Mouse (Mus musculus): Measurements from ENCODE around the gene Ociad1. TPM values are rescaled to one million over a fixed set of nuclear protein-coding genes. Genes with fewer than 3 reads are reported as not detected.

Ociad1 gene
- polyA plus RNA-seq, 1 experiment from 2014 or later = 115 TPM

GRCm38 (mm10) chr5:73257723-73258122 is 34.9 kb upstream of the Ociad1 start:
- H3K4me2 ChIP-seq = peak overlapping the region; percentile 95
- ATAC-seq (ENCODE audit: insufficient read depth) = no peak
- no peaks in the 10 kb centered on the region for H3K27me3 ChIP-seq
- H3K9me3 ChIP-seq (replicated peaks) = no peaks in the 10 kb centered on the region
- peak overlapping the region; percentile 62 for H3K9ac ChIP-seq
- H3K27ac ChIP-seq (replicated peaks) = peak overlapping the region; percentile 85; the same call in 1 of the 2 replicates
- peaks cover 42% of the 10 kb centered on the region for H3K4me1 ChIP-seq (replicated peaks)
- peak overlapping the region; percentile 95 for H3K4me3 ChIP-seq (replicated peaks)
- H3K36me3 ChIP-seq (replicated peaks) = no peaks in the 10 kb centered on the region
- 27% methylated on average over 8 of the region's 8 CpGs for WGBS (ENCODE audit: insufficient replicate concordance)

GRCm38 (mm10) chr5:73264122-73264521 is 28.5 kb upstream of the Ociad1 start:
- Histone ChIP-seq H3K4me1 (replicated peaks) (no peaks in the 10 kb centered on the region), H3K4me2 (no peak overlapping the region), H3K36me3 (replicated peaks) (no peaks in the 10 kb centered on the region), H3K9ac (no peak overlapping the region), H3K4me3 (replicated peaks) (no peak overlapping the region), H3K27me3 (no peaks in the 10 kb centered on the region), H3K27ac (replicated peaks) (no peak overlapping the region), H3K9me3 (replicated peaks) (no peaks in the 10 kb centered on the region)
- 68% methylated on average over 5 of the region's 5 CpGs for WGBS (ENCODE audit: insufficient replicate concordance)
- no peak for ATAC-seq (ENCODE audit: insufficient read depth)

GRCm38 (mm10) chr5:73265460-73265859 is 27.1 kb upstream of the Ociad1 start:
- H3K27me3 ChIP-seq = no peaks in the 10 kb centered on the region
- no peak for ATAC-seq (ENCODE audit: insufficient read depth)
- H3K27ac ChIP-seq (replicated peaks) = no peak overlapping the region
- no peak overlapping the region for H3K4me3 ChIP-seq (replicated peaks)
- H3K4me1 ChIP-seq (replicated peaks) = no peaks in the 10 kb centered on the region
- no peaks in the 10 kb centered on the region for H3K36me3 ChIP-seq (replicated peaks)
- no peak overlapping the region for H3K4me2 ChIP-seq
- no peak overlapping the region for H3K9ac ChIP-seq
- H3K9me3 ChIP-seq (replicated peaks) = no peaks in the 10 kb centered on the region
- WGBS (ENCODE audit: insufficient replicate concordance) = 53% methylated on average over 5 of the region's 5 CpGs

- WGBS (ENCODE audit: insufficient replicate concordance) = 69% methylated on average over 11 of the region's 11 CpGs
- no peaks in the 10 kb centered on the region for H3K9me3 ChIP-seq (replicated peaks)
- no peaks in the 10 kb centered on the region for H3K4me1 ChIP-seq (replicated peaks)
- no peak overlapping the region for H3K4me2 ChIP-seq
- no peak overlapping the region for H3K27ac ChIP-seq (replicated peaks)
- H3K9ac ChIP-seq = no peak overlapping the region
- no peaks in the 10 kb centered on the region for H3K36me3 ChIP-seq (replicated peaks)
- no peak for ATAC-seq (ENCODE audit: insufficient read depth)
- no peaks in the 10 kb centered on the region for H3K27me3 ChIP-seq
- H3K4me3 ChIP-seq (replicated peaks) = no peak overlapping the region
Measured at GRCm38 (mm10) chr5:73268636-73269213, 23.9 kb upstream of the Ociad1 start.

GRCm38 (mm10) chr5:73270612-73271011 is 22.0 kb upstream of the Ociad1 start:
- H3K4me1 ChIP-seq (replicated peaks) = no peaks in the 10 kb centered on the region
- H3K36me3 ChIP-seq (replicated peaks) = no peaks in the 10 kb centered on the region
- no peak overlapping the region for H3K27ac ChIP-seq (replicated peaks)
- no peak overlapping the region for H3K9ac ChIP-seq
- H3K4me2 ChIP-seq = no peak overlapping the region
- WGBS (ENCODE audit: insufficient replicate concordance) = 75% methylated on average over 6 of the region's 6 CpGs
- ATAC-seq (ENCODE audit: insufficient read depth) = no peak
- H3K9me3 ChIP-seq (replicated peaks) = no peaks in the 10 kb centered on the region
- H3K27me3 ChIP-seq = 0 out of 2 replicates have a peak, but pooled peaks cover 4% of the 10 kb centered on the region
- no peak overlapping the region for H3K4me3 ChIP-seq (replicated peaks)

GRCm38 (mm10) chr5:73273171-73273570 is 19.4 kb upstream of the Ociad1 start:
- Histone ChIP-seq H3K4me1 (replicated peaks) (no peaks in the 10 kb centered on the region), H3K36me3 (replicated peaks) (no peaks in the 10 kb centered on the region), H3K9me3 (replicated peaks) (no peaks in the 10 kb centered on the region), H3K27me3 (0 out of 2 replicates have a peak, but pooled peaks cover 4% of the 10 kb centered on the region), H3K4me3 (replicated peaks) (no peak overlapping the region), H3K4me2 (no peak overlapping the region), H3K9ac (no peak overlapping the region), H3K27ac (replicated peaks) (no peak overlapping the region)
- 61% methylated on average over 4 of the region's 4 CpGs for WGBS (ENCODE audit: insufficient replicate concordance)
- no peak for ATAC-seq (ENCODE audit: insufficient read depth)

- H3K9me3 ChIP-seq (replicated peaks) = no peaks in the 10 kb centered on the region
- H3K27me3 ChIP-seq = 0 out of 2 replicates have a peak, but pooled peaks cover 4% of the 10 kb centered on the region
- no peak overlapping the region for H3K4me2 ChIP-seq
- 57% methylated on average over 2 of the region's 2 CpGs for WGBS (ENCODE audit: insufficient replicate concordance)
- no peak overlapping the region for H3K4me3 ChIP-seq (replicated peaks)
- H3K9ac ChIP-seq = no peak overlapping the region
- no peaks in the 10 kb centered on the region for H3K36me3 ChIP-seq (replicated peaks)
- H3K27ac ChIP-seq (replicated peaks) = no peak overlapping the region
- peaks cover 7% of the 10 kb centered on the region for H3K4me1 ChIP-seq (replicated peaks)
- no peak for ATAC-seq (ENCODE audit: insufficient read depth)
Measured at GRCm38 (mm10) chr5:73274941-73275340, 17.6 kb upstream of the Ociad1 start.

GRCm38 (mm10) chr5:73279190-73279589 is 13.4 kb upstream of the Ociad1 start:
- Histone ChIP-seq H3K27me3 (0 out of 2 replicates have a peak, but pooled peaks cover 4% of the 10 kb centered on the region), H3K9me3 (replicated peaks) (no peaks in the 10 kb centered on the region), H3K36me3 (replicated peaks) (no peaks in the 10 kb centered on the region), H3K27ac (replicated peaks) (no peak overlapping the region), H3K4me2 (no peak overlapping the region), H3K9ac (no peak overlapping the region), H3K4me1 (replicated peaks) (peaks cover 8% of the 10 kb centered on the region), H3K4me3 (replicated peaks) (no peak overlapping the region)
- ATAC-seq (ENCODE audit: insufficient read depth) = no peak
- WGBS (ENCODE audit: insufficient replicate concordance) = 64% methylated on average over 10 of the region's 10 CpGs

GRCm38 (mm10) chr5:73279732-73280566 is 12.6 kb upstream of the Ociad1 start:
- no peaks in the 10 kb centered on the region for H3K9me3 ChIP-seq (replicated peaks)
- ATAC-seq (ENCODE audit: insufficient read depth) = no peak
- no peak overlapping the region for H3K4me3 ChIP-seq (replicated peaks)
- 59% methylated on average over 4 of the region's 4 CpGs for WGBS (ENCODE audit: insufficient replicate concordance)
- 0 out of 2 replicates have a peak, but pooled peaks cover 1% of the 10 kb centered on the region for H3K27me3 ChIP-seq
- no peak overlapping the region for H3K27ac ChIP-seq (replicated peaks)
- no peak overlapping the region for H3K9ac ChIP-seq
- H3K4me1 ChIP-seq (replicated peaks) = peaks cover 8% of the 10 kb centered on the region
- no peaks in the 10 kb centered on the region for H3K36me3 ChIP-seq (replicated peaks)
- no peak overlapping the region for H3K4me2 ChIP-seq

- Histone ChIP-seq H3K9ac (no peak overlapping the region), H3K4me3 (replicated peaks) (no peak overlapping the region), H3K4me2 (no peak overlapping the region), H3K27ac (replicated peaks) (no peak overlapping the region), H3K4me1 (replicated peaks) (peaks cover 8% of the 10 kb centered on the region), H3K36me3 (replicated peaks) (no peaks in the 10 kb centered on the region), H3K9me3 (replicated peaks) (no peaks in the 10 kb centered on the region), H3K27me3 (no peaks in the 10 kb centered on the region)
- WGBS (ENCODE audit: insufficient replicate concordance) = 53% methylated on average over 4 of the region's 4 CpGs
- no peak for ATAC-seq (ENCODE audit: insufficient read depth)
Measured at GRCm38 (mm10) chr5:73280567-73280850, 12.1 kb upstream of the Ociad1 start.

- Histone ChIP-seq H3K27ac (replicated peaks) (no peak overlapping the region), H3K27me3 (no peaks in the 10 kb centered on the region), H3K4me2 (no peak overlapping the region), H3K9me3 (replicated peaks) (no peaks in the 10 kb centered on the region), H3K4me3 (replicated peaks) (no peak overlapping the region), H3K36me3 (replicated peaks) (no peaks in the 10 kb centered on the region), H3K4me1 (replicated peaks) (peaks cover 12% of the 10 kb centered on the region), H3K9ac (no peak overlapping the region)
- ATAC-seq (ENCODE audit: insufficient read depth) = no peak
Measured at GRCm38 (mm10) chr5:73284046-73284445, 8.5 kb upstream of the Ociad1 start.
